Comparison of ENCODE assay signal across 8 mouse cellular contexts in the genomic region with DNA sequence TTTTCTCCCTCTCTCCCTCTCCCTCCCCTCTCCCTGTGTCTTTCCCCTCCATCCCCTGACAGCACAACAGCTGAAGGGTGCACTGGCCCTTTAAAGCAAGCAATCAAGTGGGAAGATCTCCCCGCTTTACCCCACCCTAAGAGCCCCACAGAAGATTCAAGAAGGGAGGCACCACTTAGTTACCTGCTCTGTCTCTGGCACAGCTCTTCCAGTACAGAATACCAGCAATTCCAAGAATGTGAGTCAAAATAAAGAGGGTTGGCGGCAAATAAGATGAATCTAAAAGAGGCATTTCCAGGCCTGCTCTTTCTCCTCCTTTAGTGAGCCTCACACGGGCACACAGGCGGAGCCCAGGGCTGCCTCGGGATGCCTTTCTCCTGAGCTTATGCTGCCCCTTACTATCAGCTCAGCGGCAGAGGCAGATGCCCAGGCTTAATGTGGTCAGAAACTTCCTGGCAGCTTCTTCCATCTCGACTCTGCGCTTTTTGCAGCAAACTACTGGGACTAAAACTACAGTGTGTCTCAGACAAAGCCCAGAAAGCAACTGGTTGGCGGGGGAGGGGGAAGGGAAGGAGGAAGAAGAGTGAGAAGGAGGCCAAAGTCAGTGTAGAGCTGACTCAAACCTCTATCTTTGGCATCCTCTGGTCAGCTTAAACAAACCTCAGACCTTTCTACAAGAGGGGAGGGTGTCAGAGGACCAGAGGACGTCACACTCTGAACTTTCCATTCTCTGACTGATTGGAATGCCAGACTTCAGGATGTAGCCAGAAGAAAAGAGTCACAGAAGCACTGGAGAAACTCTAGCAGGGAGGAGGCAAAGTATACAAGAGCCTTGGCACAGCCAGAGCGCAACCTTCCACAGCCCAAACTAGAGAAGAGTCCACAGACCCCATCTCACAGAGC.
DNase-seq lines count a peak whose midpoint lies in the region; ATAC-seq lines count a peak whose summit lies in the region.

No protein-coding gene starts in this region.

- H3K27me3 ChIP-seq in embryonic facial prominence, embryonic 13.5 days = no peaks in the 10 kb centered on the region
- H3K27me3 ChIP-seq in heart, embryonic 15.5 days = no peaks in the 10 kb centered on the region

- H3K4me1 ChIP-seq in embryonic facial prominence, embryonic 13.5 days = peaks cover 27% of the 10 kb centered on the region
- H3K4me1 ChIP-seq in heart, embryonic 15.5 days (replicated peaks) = peaks cover 35% of the 10 kb centered on the region

- peak overlapping the region; percentile 95 for H3K27ac ChIP-seq in embryonic facial prominence, embryonic 13.5 days
- peak overlapping the region; percentile 97 for H3K27ac ChIP-seq in heart, embryonic 15.5 days
- peak overlapping the region; percentile 99 for H3K27ac ChIP-seq in macrophage

- peaks cover 83% of the 10 kb centered on the region for H3K79me2 ChIP-seq in macrophage (ENCODE audit: inconsistent target)

- peak overlapping the region; percentile 37 for H3K4me3 ChIP-seq in embryonic facial prominence, embryonic 13.5 days
- peak overlapping the region; percentile 45 for H3K4me3 ChIP-seq in heart, embryonic 15.5 days
- peak overlapping the region; percentile 73 for H3K4me3 ChIP-seq in macrophage (ENCODE audit: inconsistent target)

- 8% methylated on average over 11 of the region's 11 CpGs for WGBS in embryonic facial prominence, embryonic 13.5 days
- 4% methylated on average over 11 of the region's 11 CpGs for WGBS in heart, embryonic 15.5 days
- 9% methylated on average over 10 of the region's 11 CpGs for WGBS in macrophage (ENCODE audit: missing documents)

- peak; percentile 29 for DNase-seq in right cerebral cortex, adult 18-20 months
- DNase-seq in right cerebral cortex, postnatal 14 days = no peak
- DNase-seq in kidney, postnatal 10 days = peak; percentile 62
- peak; percentile 43 to 67 for DNase-seq in spleen, postnatal 4 days (ENCODE audit: low spot score in 2 of 2)
- no peak for DNase-seq in right cerebral cortex, postnatal 4 days

- H3K4me2 ChIP-seq in embryonic facial prominence, embryonic 13.5 days = peak overlapping the region; percentile 60
- peak overlapping the region; percentile 64 for H3K4me2 ChIP-seq in heart, embryonic 15.5 days

- no peaks in the 10 kb centered on the region for H3K9me3 ChIP-seq in embryonic facial prominence, embryonic 13.5 days
- no peaks in the 10 kb centered on the region for H3K9me3 ChIP-seq in heart, embryonic 15.5 days (replicated peaks)

- H3K9ac ChIP-seq in embryonic facial prominence, embryonic 13.5 days = peak overlapping the region; percentile 69
- H3K9ac ChIP-seq in heart, embryonic 15.5 days = peak overlapping the region; percentile 44

- ATAC-seq in embryonic facial prominence, embryonic 13.5 days (ENCODE audit: insufficient number of reproducible peaks, insufficient read depth, low FRiP score, low TSS enrichment, low read depth) = peak; percentile 69
- ATAC-seq in heart, embryonic 15.5 days (replicated peaks; ENCODE audit: insufficient number of reproducible peaks, insufficient read depth, low FRiP score, low read depth) = peak; percentile 77

- no peaks in the 10 kb centered on the region for H3K36me3 ChIP-seq in embryonic facial prominence, embryonic 13.5 days
- no peaks in the 10 kb centered on the region for H3K36me3 ChIP-seq in heart, embryonic 15.5 days
- no peaks in the 10 kb centered on the region for H3K36me3 ChIP-seq in macrophage (ENCODE audit: inconsistent target)

Comparison
In these comparisons a context has a peak if more than half of its experiments do, and no peak if none do; other contexts are left out.
1. DNase-seq: peak in right cerebral cortex, adult 18-20 months (single experiment), kidney, postnatal 10 days (single experiment) and spleen, postnatal 4 days (2 of 2); none in right cerebral cortex, postnatal 14 days (single experiment) and right cerebral cortex, postnatal 4 days (single experiment).
2. Peak in every context shown above with its lines, with median percentiles within 50 percentile points of each other: H3K27ac ChIP-seq and H3K4me3 ChIP-seq.